Mouse (Mus musculus) left cerebral cortex, adult 11 months (tissue): Measurements from ENCODE around the gene Galntl5.
A peak's percentile ranks its signal among the peaks of the same experiment; 100 is the strongest.
"Not testable (repeated sequence)": the region's sequence is repeated elsewhere in the genome, so short reads cannot be mapped to it uniquely, and the experiment has no call there.

Experiments
- DNase-seq: peaks from one replicate; pipeline ENCODE4 v3.0.0; 2022; ENCODE audit warnings: low spot score

Galntl5 gene

GRCm38 (mm10) chr5:25181004-25181531 lies at the start of gene Galntl5:
TSS of gene Galntl5 (plus strand) at chr5:25181460.
- DNase-seq = no peak

GRCm38 (mm10) chr5:25146705-25147104 lies 34.6 kb upstream of the Galntl5 start:
- DNase-seq = no peak

GRCm38 (mm10) chr5:25149331-25149965 lies 31.8 kb upstream of the Galntl5 start:
- DNase-seq = no peak

- DNase-seq = no peak
Measured at GRCm38 (mm10) chr5:25153491-25153890, 27.8 kb upstream of the Galntl5 start.

GRCm38 (mm10) chr5:25153996-25154395 lies 27.3 kb upstream of the Galntl5 start:
- no peak for DNase-seq

GRCm38 (mm10) chr5:25154823-25155222 lies 26.4 kb upstream of the Galntl5 start:
- DNase-seq = no peak

GRCm38 (mm10) chr5:25155351-25155750 lies 25.9 kb upstream of the Galntl5 start:
- no peak for DNase-seq

GRCm38 (mm10) chr5:25157136-25157535 lies 24.1 kb upstream of the Galntl5 start:
- DNase-seq = no peak

- DNase-seq = peak; percentile 24
Measured at GRCm38 (mm10) chr5:25160515-25160914, 20.7 kb upstream of the Galntl5 start.

GRCm38 (mm10) chr5:25162981-25163380 lies 18.3 kb upstream of the Galntl5 start:
- DNase-seq = no peak

- no peak for DNase-seq
Measured at GRCm38 (mm10) chr5:25163938-25164337, 17.3 kb upstream of the Galntl5 start.

GRCm38 (mm10) chr5:25164341-25164740 lies 16.9 kb upstream of the Galntl5 start:
- DNase-seq = no peak

- DNase-seq = no peak
Measured at GRCm38 (mm10) chr5:25165102-25165788, 16.0 kb upstream of the Galntl5 start.

- no peak for DNase-seq
Measured at GRCm38 (mm10) chr5:25165789-25166135, 15.5 kb upstream of the Galntl5 start.

GRCm38 (mm10) chr5:25166665-25167064 lies 14.6 kb upstream of the Galntl5 start:
- DNase-seq = no peak

- not testable (repeated sequence) for DNase-seq
Measured at GRCm38 (mm10) chr5:25177937-25178336, 3.3 kb upstream of the Galntl5 start.

- not testable (repeated sequence) for DNase-seq
Measured at GRCm38 (mm10) chr5:25178543-25178942, 2.7 kb upstream of the Galntl5 start.

- DNase-seq = no peak
Measured at GRCm38 (mm10) chr5:25179284-25179683, 2.0 kb upstream of the Galntl5 start.

- DNase-seq = no peak
Measured at GRCm38 (mm10) chr5:25179936-25180488, 1.2 kb upstream of the Galntl5 start.

- DNase-seq = no peak
Measured at GRCm38 (mm10) chr5:25183595-25183994, 2.3 kb downstream of the Galntl5 start.

- DNase-seq = no peak
Measured at GRCm38 (mm10) chr5:25184594-25184993, 3.3 kb downstream of the Galntl5 start.

- DNase-seq = no peak
Measured at GRCm38 (mm10) chr5:25187727-25188126, 6.5 kb downstream of the Galntl5 start.

GRCm38 (mm10) chr5:25188802-25189201 lies 7.5 kb downstream of the Galntl5 start:
- no peak for DNase-seq
